Mouse (Mus musculus): ENCODE measurements around the gene 1110051M20Rik.
"Not testable (repeated sequence)": the region's sequence is repeated elsewhere in the genome, so short reads cannot be mapped to it uniquely, and the experiment has no call there.

The 1110051M20Rik gene

DNA sequence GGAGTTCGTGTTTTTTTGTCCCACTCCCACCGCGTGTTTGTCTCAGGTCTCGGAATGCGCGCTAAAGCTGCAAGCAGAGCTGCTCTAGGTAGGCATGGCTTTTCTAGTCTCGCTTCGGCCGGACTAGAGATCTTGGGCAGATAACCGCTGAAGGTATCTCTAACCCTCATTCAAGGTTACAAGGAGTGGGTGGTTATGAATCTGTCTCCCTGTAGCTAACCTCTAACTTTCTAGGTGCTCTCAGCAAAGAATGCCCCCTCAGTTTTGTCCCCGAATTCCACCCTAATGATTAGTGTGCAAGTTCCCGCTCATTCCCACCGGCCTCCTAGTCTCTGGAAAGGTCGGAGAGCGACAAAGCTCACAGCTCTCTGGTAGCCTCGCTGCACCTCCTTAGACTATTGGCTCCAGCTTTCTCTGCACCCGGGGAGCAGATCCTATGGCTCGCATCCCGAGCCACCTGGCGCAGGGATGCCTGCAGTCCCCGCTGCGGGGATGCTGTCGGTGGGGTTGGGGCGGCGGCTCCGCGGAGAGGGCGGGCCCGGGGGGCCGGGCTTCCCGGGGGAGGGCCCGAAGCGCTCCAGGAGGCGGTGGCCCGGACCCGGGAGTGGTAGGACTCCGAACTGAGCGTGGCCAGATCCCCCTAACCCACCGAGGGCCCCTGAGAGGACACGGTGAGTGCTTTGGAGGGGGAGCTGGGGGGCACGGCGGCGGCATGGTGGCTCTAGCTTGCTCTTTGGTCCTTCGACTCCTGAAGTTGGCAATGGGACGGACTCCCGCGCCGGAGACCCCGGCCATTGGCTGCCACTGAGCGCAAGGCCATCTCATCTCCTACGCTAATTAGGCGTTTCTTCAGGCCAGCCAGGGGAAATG, 188.0 kb downstream of the 1110051M20Rik start:
- peak; percentile 98 for DNase-seq

DNA sequence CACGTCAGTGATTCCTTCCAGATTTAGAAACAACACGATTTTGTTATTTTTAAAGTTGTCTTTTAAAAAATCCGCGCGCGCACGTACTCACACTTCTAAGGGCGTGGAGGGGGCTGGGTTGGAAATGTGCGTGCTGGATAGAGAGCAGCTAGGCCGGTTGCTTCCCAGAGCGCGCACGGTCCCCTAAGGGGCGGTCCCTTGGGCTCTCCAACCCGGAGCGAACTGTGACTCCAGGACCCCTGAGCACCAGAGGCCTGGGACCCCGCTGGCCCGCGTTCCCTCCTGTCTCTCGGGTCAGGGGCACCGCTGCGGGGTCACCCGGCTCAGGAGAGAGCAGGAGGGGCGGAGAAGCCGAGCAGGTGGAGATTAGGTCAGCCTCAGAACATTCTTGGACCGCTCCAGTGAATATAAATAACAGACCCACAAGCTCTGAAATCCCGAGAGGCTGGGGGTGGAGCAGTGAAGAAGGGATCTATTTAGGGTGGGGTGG, 188.8 kb downstream of the 1110051M20Rik start, which contains the start of gene Pacsin3:
Gene Pacsin3 (plus strand): TSS at position 294 of the 490 bp plus-strand sequence.
- DNase-seq, result peak; percentile 97

GRCm38 (mm10) chr2:91254725-91255380, 189.7 kb downstream of the 1110051M20Rik start:
- peak; percentile 88 for DNase-seq

- peak; percentile 62 for DNase-seq
Measured at GRCm38 (mm10) chr2:91252512-91252911, 192.0 kb downstream of the 1110051M20Rik start.

- peak; percentile 65 for DNase-seq
Measured at GRCm38 (mm10) chr2:91252001-91252400, 192.5 kb downstream of the 1110051M20Rik start.

DNA sequence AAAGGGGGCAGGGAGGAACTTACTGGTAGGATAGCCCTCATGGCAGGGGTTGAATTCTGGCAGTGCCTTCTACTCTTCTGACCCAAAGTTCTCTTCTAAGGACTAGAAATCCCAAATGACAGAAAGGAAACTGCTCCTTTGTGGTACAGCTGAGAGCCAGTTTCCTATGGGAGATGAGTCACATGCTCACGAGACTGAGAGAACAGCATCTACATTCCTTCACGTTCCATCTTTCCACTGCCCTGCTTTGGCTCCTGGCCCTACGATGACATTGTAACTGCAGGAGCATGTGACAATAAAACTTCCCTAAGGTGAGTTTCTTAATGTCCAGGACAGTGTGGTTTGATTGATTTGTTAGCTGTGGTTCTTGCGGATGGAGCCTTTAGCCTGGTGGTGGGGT, 196.1 kb downstream of the 1110051M20Rik start:
- DNase-seq, result no peak

DNA sequence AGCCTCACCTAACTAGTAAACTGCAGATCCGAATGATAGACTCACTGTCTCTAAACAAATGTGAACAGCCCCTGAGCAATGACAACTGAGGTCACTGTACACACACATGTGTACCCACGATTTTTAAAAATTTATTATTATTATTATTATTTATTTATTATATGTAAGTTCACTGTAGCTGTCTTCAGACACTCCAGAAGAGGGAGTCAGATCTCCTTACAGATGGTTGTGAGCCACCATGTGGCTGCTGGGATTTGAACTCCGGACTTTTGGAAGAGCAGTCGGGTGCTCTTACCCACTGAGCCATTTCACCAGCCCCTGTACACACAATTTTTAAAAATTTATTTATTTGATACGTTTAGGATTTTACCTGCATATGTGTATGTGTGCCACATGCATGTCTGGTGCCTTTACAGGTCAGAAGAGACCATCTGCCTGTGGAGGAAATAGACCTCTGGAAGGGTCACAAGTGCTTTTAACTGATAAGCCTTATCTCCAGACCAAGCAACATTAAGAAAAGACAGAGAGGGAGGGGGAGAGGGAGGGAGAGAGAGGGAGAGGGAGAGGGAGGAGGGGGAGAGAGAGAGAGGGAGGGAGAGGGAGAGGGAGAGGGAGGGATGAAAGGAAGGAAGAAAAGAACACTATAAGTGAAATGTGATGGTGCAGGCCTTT, 199.8 kb downstream of the 1110051M20Rik start:
- DNase-seq, result no peak

GRCm38 (mm10) chr2:91243416-91243815, 201.1 kb downstream of the 1110051M20Rik start:
- no peak for DNase-seq

- no peak for DNase-seq
Measured at GRCm38 (mm10) chr2:91242547-91242946, 202.0 kb downstream of the 1110051M20Rik start.

GRCm38 (mm10) chr2:91237511-91238080, 206.9 kb downstream of the 1110051M20Rik start:
- DNase-seq, result not testable (repeated sequence)

DNA sequence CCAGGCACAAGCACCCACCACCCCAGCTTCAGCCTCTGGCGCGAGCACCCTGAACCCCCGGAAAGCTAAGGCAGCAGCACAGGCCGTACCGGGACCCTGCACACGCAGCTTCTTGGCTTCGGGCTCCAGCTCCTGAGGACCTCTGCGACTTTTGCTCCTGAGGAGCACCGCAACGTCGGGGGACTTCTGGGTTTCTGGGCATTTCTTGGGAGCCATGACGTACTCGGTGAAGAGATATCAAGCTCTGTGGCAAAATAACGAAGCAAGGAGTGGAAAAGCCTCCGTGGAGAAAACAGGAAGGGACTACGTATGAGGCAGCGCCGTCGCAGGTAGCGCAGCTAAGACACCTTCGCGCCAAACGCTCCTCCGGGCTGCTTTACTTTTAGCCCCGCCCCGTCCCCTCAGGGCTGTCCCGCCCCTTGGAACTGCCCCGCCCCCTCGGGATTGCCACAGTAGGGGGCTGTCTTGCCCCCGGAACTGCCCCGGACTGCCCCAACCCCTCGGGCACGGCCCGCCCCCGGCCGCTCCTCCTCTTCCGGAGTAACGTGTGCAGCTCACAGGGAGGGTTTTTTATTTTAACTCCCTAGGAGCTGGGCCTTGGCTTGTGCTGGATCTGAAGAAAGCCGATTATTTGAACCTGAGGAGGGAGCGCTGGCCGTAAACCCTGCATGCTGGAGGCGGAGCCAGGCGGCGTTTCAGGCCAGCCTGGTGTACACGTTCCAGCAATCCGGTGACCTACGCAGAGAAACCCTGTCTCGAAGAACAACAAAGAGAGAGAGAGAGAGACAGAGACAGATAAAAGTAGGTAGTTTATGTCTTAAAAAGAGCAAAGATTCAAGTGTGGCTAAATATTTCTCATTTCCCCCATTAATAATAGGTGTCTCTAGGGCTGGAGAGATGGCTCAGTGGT, 207.6 kb downstream of the 1110051M20Rik start, which contains the start of gene Ddb2:
Gene Ddb2 (minus strand): TSS at position 382 of the 910 bp plus-strand sequence.
- DNase-seq, result peak; percentile 99

DNA sequence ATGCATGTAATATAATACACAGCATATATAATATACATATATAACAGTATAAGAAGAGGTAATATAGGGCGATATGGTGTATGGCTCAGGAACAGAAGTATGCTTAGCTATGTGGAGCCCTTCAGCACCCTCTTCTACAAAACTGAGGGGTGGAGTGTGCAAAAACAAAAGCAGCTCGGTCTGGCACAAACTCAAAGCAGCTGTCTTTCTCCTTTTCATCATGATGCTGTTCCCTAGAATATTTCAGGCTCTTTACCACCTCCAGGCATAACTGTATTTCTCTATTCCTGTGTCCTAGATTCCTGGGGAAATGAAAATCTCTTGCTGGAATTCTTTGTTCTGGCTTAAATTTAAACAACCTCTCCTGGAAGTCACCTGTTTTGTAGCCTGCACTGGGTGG, 214.8 kb downstream of the 1110051M20Rik start:
- no peak for DNase-seq
